Mouse (Mus musculus) left cerebral cortex, postnatal 14 days (tissue): ENCODE measurements around the gene Sntg2. TPM values are rescaled to one million over a fixed set of nuclear protein-coding genes. Genes with fewer than 3 reads are reported as not detected.
A peak's percentile ranks its signal among the peaks of the same experiment; 100 is the strongest.

Experiments
- DNase-seq, 2 experiments: peaks; one replicate each; pipeline ENCODE4 v3.0.0; 2021 to 2022; ENCODE audit warnings: low spot score in 2 of 2, mixed read lengths in 1 of 2
- intact Hi-C: fragments of 180-260 bp; cut with DNase I; formaldehyde crosslinking; loops from one replicate; pipeline ENCODE4 v1.15.1; 2025
- total RNA-seq, 2 experiments: library from RNA; stranded (reverse); gene quantifications; 2 replicates each; pipeline ENCODE4 v1.2.3; 2021

The Sntg2 gene
- total RNA-seq, 2 experiments from 2014 or later = 5.0 to 6.0 TPM

- no peak for DNase-seq
- intact Hi-C loops = no loop called here
Measured at GRCm38 (mm10) chr12:30292724-30293560, 80.2 kb downstream of the Sntg2 start.

DNA sequence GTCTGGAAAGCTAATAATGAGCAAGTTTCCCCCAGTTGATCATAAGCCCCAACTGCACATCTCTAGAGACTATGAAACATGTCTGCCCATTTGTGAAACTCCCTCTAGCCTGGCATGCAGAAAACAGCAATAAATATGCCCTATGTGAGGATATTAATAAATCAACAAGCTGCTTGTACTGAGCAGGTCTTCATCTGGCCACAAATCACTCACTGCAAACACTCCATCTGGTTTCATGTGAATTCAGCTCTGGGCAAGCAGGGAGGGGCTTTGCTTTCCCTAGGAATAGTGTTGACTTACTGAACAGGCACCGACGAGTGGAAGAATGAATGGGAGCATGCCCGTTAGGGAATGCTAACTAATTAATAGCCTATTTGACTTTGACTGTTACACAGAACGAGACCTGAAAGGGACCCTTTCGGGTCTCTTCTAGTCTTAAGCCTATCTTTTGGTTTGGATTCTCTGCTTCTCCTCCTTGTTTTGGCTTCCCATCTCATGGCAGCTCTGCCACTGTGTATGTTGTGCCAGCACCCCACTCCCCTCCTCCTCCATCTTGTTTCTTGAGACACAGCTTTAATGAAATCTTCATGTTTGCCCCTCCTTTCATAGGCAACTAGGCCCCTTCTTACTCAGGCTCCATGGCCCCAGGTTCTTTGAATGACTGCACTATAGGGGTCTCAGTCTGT, 86.1 kb downstream of the Sntg2 start:
- intact Hi-C loops = no loop called here

DNA sequence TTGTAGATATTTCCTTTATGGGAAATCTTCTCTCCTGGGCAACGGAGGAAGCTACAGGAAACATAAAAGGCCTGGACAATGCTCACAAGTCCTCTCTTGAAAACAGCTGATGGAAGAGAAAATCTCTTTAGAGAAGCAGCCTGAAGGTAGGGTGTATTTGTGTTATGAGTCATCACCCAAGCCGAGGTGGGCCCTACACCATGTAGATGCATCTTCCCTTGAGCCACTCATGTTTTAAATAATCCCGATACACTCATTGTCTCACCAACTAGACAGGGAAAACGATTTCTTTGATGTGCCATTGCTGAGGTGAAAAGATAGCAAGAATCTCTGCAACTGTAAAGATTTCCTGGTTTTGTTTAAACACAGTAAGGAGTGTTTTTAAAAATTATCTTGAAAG, 89.4 kb downstream of the Sntg2 start:
- intact Hi-C loops = no loop called here
- DNase-seq = no peak

More for the DNA sequence above, 86.1 kb downstream of the Sntg2 start:
- no peak for DNase-seq

- no peak for DNase-seq
- intact Hi-C loops = no loop called here
Measured at GRCm38 (mm10) chr12:30272242-30272985, 100.8 kb downstream of the Sntg2 start.

- intact Hi-C loops = no loop called here
- DNase-seq = no peak
Measured at GRCm38 (mm10) chr12:30264206-30264605, 109.0 kb downstream of the Sntg2 start.

DNA sequence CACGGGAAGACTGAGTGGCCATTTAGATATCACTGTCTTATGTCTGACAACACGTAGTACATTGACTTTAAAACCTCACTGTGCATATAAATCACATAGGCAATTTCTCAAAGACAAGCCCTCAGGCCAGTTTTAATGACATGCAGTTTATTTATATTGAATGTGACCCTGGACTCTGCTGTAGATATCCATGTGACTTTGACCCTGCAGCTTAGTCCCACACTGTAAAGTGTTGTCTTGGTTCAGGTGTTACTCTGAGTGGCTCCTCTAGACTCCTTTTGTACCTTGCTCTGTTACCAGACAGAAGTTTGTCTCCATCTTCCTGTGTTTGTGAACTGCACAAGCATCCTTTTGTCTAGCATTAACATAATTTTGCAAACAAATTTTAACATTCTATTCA, 112.0 kb downstream of the Sntg2 start:
- intact Hi-C loops = no loop called here
- no peak for DNase-seq

- intact Hi-C loops = no loop called here
Measured at GRCm38 (mm10) chr12:30258641-30259040, 114.5 kb downstream of the Sntg2 start.

DNA sequence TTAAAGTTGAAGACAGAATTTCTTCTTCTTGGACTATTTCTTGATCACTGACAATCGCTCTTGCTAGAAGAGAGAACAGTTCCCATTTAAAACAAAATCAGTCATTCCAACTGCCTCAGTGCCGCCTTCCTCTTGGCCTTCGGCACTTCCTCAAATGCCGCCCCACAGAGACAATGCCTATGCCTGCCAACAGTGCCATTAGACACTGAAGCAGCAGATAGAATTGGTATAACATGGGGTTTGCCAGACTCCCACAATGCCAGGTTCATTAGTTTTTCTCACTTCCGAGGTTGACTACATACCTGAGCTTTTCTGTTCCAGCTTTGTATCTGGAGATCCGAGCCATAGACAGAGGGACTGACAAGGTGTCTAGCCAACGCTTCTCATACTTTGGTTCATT, 115.5 kb downstream of the Sntg2 start:
- intact Hi-C loops = no loop called here
- DNase-seq = no peak

More at GRCm38 (mm10) chr12:30258641-30259040, 114.5 kb downstream of the Sntg2 start:
- no peak for DNase-seq

GRCm38 (mm10) chr12:30256207-30256606, 117.0 kb downstream of the Sntg2 start:
- intact Hi-C loops = no loop called here
- no peak for DNase-seq

GRCm38 (mm10) chr12:30254581-30254980, 118.6 kb downstream of the Sntg2 start:
- DNase-seq = no peak
- intact Hi-C loops = no loop called here

- no peak for DNase-seq
- intact Hi-C loops = no loop called here
Measured at GRCm38 (mm10) chr12:30252381-30252780, 120.8 kb downstream of the Sntg2 start.

DNA sequence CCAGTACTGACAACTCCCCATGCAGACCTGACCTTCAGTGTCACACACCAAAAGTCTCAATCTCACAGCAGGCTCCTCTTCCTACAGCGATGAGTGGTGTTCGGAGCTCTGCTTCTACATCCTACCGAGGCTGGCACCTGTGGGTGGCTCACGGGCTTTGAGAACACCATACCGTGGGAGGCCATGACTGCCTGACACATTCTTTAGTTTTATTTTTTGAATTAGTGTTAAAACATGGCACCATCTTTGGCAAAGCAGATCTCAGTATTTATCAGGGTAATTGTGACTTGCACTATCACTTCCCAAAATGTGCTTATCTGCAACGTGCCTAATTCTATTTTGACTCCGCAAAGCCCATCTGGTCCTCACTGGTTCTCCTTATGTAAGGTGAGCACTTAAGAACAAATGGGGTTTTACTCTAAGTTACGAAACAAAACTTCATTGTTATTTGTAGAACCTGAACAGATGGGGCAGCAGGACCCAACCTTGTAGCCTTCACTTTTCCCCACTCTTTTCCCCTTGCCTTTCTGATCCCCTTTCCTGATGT, 121.8 kb downstream of the Sntg2 start:
- intact Hi-C loops = no loop called here
- no peak for DNase-seq

- DNase-seq = peak; percentile 14 to 22
- intact Hi-C loops = no loop called here
Measured at GRCm38 (mm10) chr12:30249068-30249467, 124.1 kb downstream of the Sntg2 start.

GRCm38 (mm10) chr12:30246286-30246945, 126.8 kb downstream of the Sntg2 start:
- intact Hi-C loops = no loop called here
- peak; percentile 26 to 50 for DNase-seq

DNA sequence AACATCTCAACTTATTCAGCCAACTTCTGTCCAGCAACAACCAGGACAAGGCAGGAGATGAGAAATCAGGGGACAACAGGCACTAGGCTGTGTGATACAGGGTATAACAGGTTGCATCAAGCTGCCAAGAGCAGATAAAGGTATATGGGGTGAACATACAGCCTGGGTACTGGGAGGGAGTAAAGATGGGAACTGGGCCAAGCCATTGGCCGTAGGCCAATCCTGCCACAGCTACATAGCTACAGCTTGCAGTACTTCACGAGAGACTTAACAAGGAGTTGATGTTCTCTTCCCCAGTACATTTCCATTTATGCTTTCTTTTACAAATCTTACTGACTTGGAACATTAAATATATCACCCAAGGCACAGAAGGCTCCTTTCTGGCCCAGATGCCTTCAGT, 129.0 kb downstream of the Sntg2 start:
- intact Hi-C loops = no loop called here
- DNase-seq = peak; percentile 75 to 81

DNA sequence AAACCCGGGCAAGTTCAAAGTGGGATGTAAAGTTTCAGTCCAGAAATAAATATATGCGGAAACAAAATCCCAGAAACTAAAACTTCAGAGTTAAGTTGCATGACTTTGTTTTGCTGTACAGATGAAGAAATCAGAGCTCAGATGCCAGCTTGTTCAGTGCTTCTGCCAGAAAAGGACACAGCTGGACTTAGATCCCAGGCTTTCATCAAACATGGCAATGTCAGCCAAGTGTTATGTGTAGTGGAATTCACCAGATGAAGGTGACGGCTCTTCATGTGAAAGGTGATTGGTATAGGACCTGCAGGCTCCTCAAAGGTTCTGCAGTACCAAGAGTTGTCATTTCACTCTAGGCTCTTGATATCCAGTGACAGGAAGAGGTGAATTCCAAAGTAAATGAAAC, 132.3 kb downstream of the Sntg2 start:
- no peak for DNase-seq
- intact Hi-C loops = no loop called here

GRCm38 (mm10) chr12:30234940-30235339, 138.2 kb downstream of the Sntg2 start:
- intact Hi-C loops = no loop called here

DNA sequence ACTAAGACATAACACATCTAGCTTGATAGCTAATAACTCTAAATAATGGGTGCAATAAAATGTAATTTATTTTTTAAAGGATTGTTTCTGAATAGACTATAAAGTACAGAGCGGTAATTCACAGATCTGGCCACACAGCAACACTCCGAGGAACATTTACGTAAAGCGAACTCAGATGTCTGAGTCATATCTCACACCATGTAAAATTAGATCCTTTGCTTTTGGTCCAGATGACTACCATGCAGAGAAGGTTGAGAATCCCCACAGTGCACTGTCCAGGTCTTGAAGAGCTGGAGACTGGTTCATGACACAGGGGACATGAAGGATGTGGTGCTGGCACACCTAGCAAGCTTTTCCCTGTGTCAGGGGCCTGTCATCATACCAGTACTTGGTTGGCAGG, 145.2 kb downstream of the Sntg2 start:
- DNase-seq = peak in 1 of 2 experiments; percentile 40
- intact Hi-C loops = no loop called here

More at GRCm38 (mm10) chr12:30234940-30235339, 138.2 kb downstream of the Sntg2 start:
- no peak for DNase-seq

DNA sequence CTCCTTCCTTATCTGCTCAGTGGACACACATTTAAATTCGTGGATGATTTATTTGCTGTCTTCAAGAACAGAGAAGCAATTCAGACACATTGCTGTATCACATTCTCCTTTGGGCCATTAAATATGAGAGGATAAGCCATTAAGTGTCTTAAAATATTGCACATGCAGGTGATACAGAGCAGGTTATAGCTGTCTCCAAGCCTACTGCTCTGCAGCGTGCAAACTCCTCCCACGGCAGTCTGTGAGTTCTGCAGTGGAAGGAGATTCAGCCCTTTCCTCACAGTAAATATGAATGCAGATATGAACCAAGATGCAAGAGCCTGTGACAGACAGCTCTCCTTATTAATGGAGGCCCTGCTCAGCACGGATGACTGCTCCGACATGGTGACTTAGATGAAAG, 146.9 kb downstream of the Sntg2 start:
- DNase-seq = no peak
- intact Hi-C loops = no loop called here
